Mouse (Mus musculus): Measurements from ENCODE around the gene 2210011C24Rik.
A peak's percentile ranks its signal among the peaks of the same experiment; 100 is the strongest.

- TF ChIP-seq CTCF (IDR thresholded peaks at IDR 0.05; ENCODE audit: low read depth): peak; percentile 63
- peak; percentile 67; the same call in 1 of the 2 replicates for TF ChIP-seq EP300 (IDR thresholded peaks at IDR 0.05; ENCODE audit: low read depth)
These were observed 31.1 kb downstream of the 2210011C24Rik start for GRCm38 (mm10) chr8:83980845-83981244.

All from heart, postnatal 0 days (tissue).